Mouse (Mus musculus) embryo, embryonic 11.5 days (tissue): ENCODE data around the gene Lonp2.

Experiments
- DNase-seq: peaks from one replicate; pipeline ENCODE4 v3.0.0-alpha.2; 2012; ENCODE audit warnings: low read depth, low spot score

The Lonp2 gene

GRCm38 (mm10) chr8:86623911-86624731 is at the start of gene Lonp2:
Gene Lonp2, plus strand, starts transcription at chr8:86624043.
- DNase-seq = peak; percentile 92

DNA sequence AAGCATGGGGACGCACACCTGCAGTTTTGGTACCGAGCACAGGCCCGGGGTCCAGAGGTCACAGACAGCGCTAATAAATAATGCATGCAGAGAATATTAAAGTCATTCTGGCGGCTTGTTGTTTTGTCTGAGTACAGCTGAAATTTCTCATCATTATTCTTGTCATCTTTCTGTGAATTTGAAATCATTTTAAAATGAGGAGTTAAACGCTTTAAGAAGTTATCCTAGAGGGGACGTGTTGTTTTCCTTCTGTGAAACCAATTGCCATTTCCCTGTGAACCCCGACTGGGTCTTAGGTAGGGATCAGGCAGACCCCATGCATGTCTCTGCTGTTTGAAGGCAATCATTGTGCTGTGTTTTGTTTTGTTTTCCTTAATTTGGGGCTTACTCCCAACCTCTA is 46.3 kb upstream of the Lonp2 start:
- DNase-seq = no peak

- no peak for DNase-seq
Measured at GRCm38 (mm10) chr8:86578076-86578475, 45.8 kb upstream of the Lonp2 start.

- no peak for DNase-seq
Measured at GRCm38 (mm10) chr8:86578693-86579092, 45.1 kb upstream of the Lonp2 start.

- DNase-seq = no peak
Measured at GRCm38 (mm10) chr8:86580458-86580857, 43.4 kb upstream of the Lonp2 start, which contains the start of gene Abcc12. Gene Abcc12, minus strand, starts transcription at chr8:86580686.

- DNase-seq = no peak
Measured at GRCm38 (mm10) chr8:86581921-86582331, 41.9 kb upstream of the Lonp2 start.

DNA sequence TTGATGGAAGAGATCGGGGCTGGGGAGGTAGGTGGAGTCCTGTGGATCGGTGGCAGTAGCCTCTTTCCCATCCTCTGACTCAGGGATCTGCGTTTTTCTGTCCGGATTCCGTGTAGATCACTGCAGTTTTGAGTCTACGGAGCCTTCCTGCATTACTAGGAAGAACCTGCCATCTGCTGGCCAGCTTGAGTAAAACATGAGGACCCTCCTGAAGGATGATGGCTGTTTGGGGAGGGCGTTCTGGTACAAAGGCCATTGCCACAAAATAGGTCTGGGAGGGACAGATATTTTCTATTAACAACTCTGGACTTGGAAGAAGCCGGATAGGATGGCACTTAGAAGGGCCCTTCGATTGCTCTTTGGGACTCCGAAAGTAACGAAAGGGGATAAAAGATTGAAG is 38.7 kb upstream of the Lonp2 start:
- peak; percentile 82 for DNase-seq

GRCm38 (mm10) chr8:86585532-86585931 is 38.3 kb upstream of the Lonp2 start:
- peak; percentile 71 for DNase-seq

- no peak for DNase-seq
Measured at GRCm38 (mm10) chr8:86586058-86586457, 37.8 kb upstream of the Lonp2 start.

- DNase-seq = no peak
Measured at GRCm38 (mm10) chr8:86586642-86587041, 37.2 kb upstream of the Lonp2 start.

- no peak for DNase-seq
Measured at GRCm38 (mm10) chr8:86588338-86588737, 35.5 kb upstream of the Lonp2 start.

GRCm38 (mm10) chr8:86593099-86593498 is 30.7 kb upstream of the Lonp2 start:
- no peak for DNase-seq

DNA sequence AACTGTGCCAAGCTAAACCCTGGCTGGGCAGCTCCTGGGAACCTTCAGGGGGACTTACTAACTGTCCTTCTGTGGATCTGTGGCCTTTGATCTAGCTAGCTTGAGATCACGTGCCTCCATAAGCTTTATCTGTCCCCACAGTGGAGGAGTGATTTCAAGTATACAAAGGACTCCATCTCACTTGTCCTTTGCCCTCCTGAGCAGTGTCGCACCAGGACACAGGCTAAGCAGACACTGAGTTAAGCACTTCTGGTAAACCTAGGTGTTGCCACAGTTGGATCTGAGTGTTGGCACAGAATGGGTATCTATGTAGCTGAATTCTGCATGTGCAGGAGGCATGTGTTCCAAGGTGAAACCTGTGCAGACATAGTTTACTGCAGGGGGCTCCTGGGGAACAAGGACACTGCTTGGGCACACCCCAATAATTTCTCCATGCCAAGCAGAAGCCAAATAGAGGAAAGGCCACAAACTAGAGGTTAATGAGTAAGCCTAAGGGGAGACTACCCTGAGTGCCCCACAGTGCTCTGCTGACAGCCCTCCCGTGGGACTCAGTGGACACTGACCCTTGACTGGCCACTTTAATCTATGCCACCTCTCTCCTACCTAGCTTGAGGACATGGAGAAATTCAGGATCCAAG is 29.6 kb upstream of the Lonp2 start:
- no peak for DNase-seq

DNA sequence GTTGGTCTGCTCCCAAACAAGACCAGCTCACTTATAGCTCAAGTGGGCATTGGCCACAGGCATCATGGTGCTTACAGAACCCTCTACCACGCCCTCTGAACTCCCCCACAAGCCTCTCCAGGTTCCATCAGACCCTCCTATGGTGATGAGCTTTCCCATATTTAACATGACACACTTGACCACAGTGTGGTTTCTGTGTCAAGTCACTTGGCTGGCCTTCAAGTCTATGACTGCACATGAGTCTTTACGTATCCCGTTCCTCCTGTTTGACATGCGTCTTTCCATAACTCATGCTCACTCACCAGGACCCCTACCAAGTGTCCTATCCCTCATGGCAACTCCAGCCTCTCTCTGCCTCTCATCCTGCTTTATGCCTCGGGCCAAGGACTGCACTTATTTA is 28.2 kb upstream of the Lonp2 start:
- no peak for DNase-seq

- DNase-seq = no peak
Measured at GRCm38 (mm10) chr8:86597681-86598080, 26.2 kb upstream of the Lonp2 start.

GRCm38 (mm10) chr8:86599299-86599698 is 24.5 kb upstream of the Lonp2 start:
- no peak for DNase-seq

DNA sequence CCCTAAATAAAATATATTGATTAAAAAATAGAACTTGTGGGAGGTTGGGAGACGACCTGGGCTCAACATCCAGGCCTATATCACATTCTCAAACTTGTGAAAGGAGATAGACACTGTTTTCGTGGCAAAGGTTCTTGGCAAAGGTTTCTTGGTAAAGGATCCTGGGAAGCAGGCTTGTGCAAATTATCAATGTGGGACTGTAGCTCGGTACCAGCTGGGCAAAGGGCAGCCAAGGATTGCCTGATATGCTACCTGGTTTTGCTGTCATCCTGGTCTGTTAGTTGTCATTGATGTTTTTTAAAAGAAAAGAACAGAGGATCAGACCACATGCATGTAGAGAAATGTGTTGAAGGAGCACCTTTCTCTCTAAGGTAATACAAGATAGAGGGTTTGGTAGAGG is 23.5 kb upstream of the Lonp2 start:
- DNase-seq = no peak

- no peak for DNase-seq
Measured at GRCm38 (mm10) chr8:86603174-86603573, 20.7 kb upstream of the Lonp2 start.

GRCm38 (mm10) chr8:86604676-86605075 is 19.2 kb upstream of the Lonp2 start:
- DNase-seq = no peak

- DNase-seq = no peak
Measured at GRCm38 (mm10) chr8:86613798-86614197, 10.0 kb upstream of the Lonp2 start.

DNA sequence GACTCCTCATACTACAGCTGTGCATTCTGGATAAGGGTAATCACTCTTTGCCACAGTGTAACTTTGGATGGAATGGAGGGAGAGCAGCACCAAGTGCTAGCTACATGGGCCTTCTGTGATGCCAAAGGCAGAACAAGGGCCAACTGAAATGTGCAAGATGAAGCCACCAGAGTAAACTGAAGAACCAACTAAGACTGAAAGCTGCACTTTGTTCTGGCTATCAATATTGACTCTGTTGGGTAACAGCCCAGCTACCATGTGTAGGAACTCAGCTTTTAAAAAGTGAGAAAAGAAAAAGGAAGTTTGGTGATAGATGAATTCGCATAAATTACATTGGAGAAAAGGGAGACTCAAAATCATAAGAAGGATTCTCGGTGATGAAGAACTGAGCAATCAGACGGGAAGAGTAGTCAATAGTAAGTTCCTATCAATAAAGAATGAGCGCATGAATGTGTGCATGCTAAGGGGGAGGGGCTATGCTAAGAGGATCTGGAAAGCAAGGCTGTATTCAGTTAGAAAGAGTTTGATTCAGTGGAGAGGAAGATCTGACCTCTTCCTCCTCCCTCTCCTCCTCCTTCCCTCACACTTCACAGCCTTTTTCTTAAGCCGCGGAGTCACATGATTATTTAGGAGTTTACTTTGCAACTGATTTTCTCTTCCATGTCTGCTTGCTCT is 8.6 kb upstream of the Lonp2 start:
- DNase-seq = no peak

DNA sequence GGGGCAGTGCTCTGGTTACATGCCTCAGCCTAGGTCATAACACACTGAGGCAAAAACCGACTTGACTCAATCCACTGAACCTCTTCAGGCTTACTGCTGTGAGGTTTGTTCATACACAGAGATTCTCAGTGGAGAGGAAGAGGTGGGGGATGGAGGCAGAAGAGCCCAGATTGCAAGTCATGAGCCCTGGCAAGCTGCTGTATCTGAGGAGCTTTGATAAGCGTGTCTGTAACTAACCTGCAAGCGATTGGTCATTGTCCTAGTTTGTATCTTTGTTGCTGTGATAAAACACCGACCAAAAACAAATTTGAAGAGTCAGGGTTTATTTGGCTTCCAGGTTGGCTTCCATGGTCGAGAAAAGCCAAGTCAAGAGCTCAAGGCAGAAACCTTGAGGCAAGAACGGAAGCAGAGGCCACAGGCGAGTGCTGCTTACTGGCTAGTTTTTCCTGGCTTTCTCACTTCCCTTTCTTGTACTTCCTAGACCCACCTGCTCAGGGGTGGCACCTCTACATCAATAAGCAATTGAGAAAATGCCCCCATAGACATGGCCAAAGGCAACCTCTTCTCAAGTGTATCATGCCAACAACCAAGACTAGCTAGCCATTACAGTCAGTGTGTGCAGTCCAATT is 6.0 kb upstream of the Lonp2 start:
- no peak for DNase-seq
